Mouse (Mus musculus): ENCODE results near the gene Dst. TPM values are rescaled to one million over a fixed set of nuclear protein-coding genes. Genes with fewer than 3 reads are reported as not detected.

Dst gene
- polyA plus RNA-seq, 1 experiment from 2014 or later: 18.8 TPM

GRCm38 (mm10) chr1:34042299-34042698 is 134.3 kb downstream of the Dst start:
- Histone ChIP-seq H3K9me3 (replicated peaks) (no peaks in the 10 kb centered on the region), H3K4me1 (peaks cover 16% of the 10 kb centered on the region), H3K27ac (replicated peaks) (no peak overlapping the region), H3K36me3 (no peaks in the 10 kb centered on the region), H3K4me3 (no peak overlapping the region), H3K27me3 (ENCODE audit: low read depth, poor library complexity, severe bottlenecking) (no peaks in the 10 kb centered on the region)
- 76% methylated on average over 3 of the region's 3 CpGs for WGBS
- no peak for DNase-seq (ENCODE audit: low spot score)

- no peak for DNase-seq (ENCODE audit: low spot score)
- Histone ChIP-seq H3K27ac (replicated peaks) (no peak overlapping the region), H3K4me1 (peaks cover 19% of the 10 kb centered on the region), H3K36me3 (no peaks in the 10 kb centered on the region), H3K27me3 (ENCODE audit: low read depth, poor library complexity, severe bottlenecking) (no peaks in the 10 kb centered on the region), H3K4me3 (no peak overlapping the region), H3K9me3 (replicated peaks) (no peaks in the 10 kb centered on the region)
- 90% methylated on average over 8 of the region's 8 CpGs for WGBS
These were observed 135.3 kb downstream of the Dst start for GRCm38 (mm10) chr1:34043327-34043726.

GRCm38 (mm10) chr1:34043836-34044550 is 136.0 kb downstream of the Dst start:
- Histone ChIP-seq H3K27me3 (ENCODE audit: low read depth, poor library complexity, severe bottlenecking) (no peaks in the 10 kb centered on the region), H3K4me3 (no peak overlapping the region), H3K27ac (replicated peaks) (no peak overlapping the region), H3K4me1 (peaks cover 21% of the 10 kb centered on the region), H3K9me3 (replicated peaks) (no peaks in the 10 kb centered on the region), H3K36me3 (no peaks in the 10 kb centered on the region)
- 91% methylated on average over 7 of the region's 7 CpGs for WGBS
- DNase-seq (ENCODE audit: low spot score): no peak

- Histone ChIP-seq H3K36me3 (no peaks in the 10 kb centered on the region), H3K4me3 (no peak overlapping the region), H3K4me1 (peaks cover 21% of the 10 kb centered on the region), H3K27ac (replicated peaks) (no peak overlapping the region), H3K9me3 (replicated peaks) (no peaks in the 10 kb centered on the region), H3K27me3 (ENCODE audit: low read depth, poor library complexity, severe bottlenecking) (no peaks in the 10 kb centered on the region)
- WGBS: 89% methylated on average over 3 of the region's 3 CpGs
- no peak for DNase-seq (ENCODE audit: low spot score)
These were observed 136.7 kb downstream of the Dst start for GRCm38 (mm10) chr1:34044675-34045074.

- no peaks in the 10 kb centered on the region for H3K9me3 ChIP-seq (replicated peaks)
- peaks cover 20% of the 10 kb centered on the region for H3K4me1 ChIP-seq
- WGBS: 92% methylated on average over 3 of the region's 3 CpGs
- H3K27me3 ChIP-seq (ENCODE audit: low read depth, poor library complexity, severe bottlenecking): no peaks in the 10 kb centered on the region
- no peak overlapping the region for H3K4me3 ChIP-seq
- no peak for DNase-seq (ENCODE audit: low spot score)
- H3K36me3 ChIP-seq: no peaks in the 10 kb centered on the region
- H3K27ac ChIP-seq (replicated peaks): no peak overlapping the region
These were observed 139.3 kb downstream of the Dst start for GRCm38 (mm10) chr1:34047285-34047684.

GRCm38 (mm10) chr1:34051251-34051650 is 143.2 kb downstream of the Dst start:
- Histone ChIP-seq H3K27ac (replicated peaks) (no peak overlapping the region), H3K4me3 (no peak overlapping the region), H3K27me3 (ENCODE audit: low read depth, poor library complexity, severe bottlenecking) (no peaks in the 10 kb centered on the region), H3K36me3 (no peaks in the 10 kb centered on the region), H3K9me3 (replicated peaks) (no peaks in the 10 kb centered on the region), H3K4me1 (peaks cover 25% of the 10 kb centered on the region)
- WGBS: 89% methylated on average over 3 of the region's 3 CpGs
- DNase-seq (ENCODE audit: low spot score): no peak

- Histone ChIP-seq H3K9me3 (replicated peaks) (no peaks in the 10 kb centered on the region), H3K27me3 (ENCODE audit: low read depth, poor library complexity, severe bottlenecking) (no peaks in the 10 kb centered on the region), H3K36me3 (no peaks in the 10 kb centered on the region), H3K4me3 (no peak overlapping the region), H3K4me1 (peaks cover 25% of the 10 kb centered on the region), H3K27ac (replicated peaks) (no peak overlapping the region)
- 74% methylated on average over 5 of the region's 5 CpGs for WGBS
- no peak for DNase-seq (ENCODE audit: low spot score)
These were observed 144.4 kb downstream of the Dst start for GRCm38 (mm10) chr1:34052422-34052821.

GRCm38 (mm10) chr1:34054970-34055369 is 146.9 kb downstream of the Dst start:
- Histone ChIP-seq H3K9me3 (replicated peaks) (0 out of 2 replicates have a peak, but pooled peaks cover 4% of the 10 kb centered on the region), H3K36me3 (no peaks in the 10 kb centered on the region), H3K4me1 (peaks cover 28% of the 10 kb centered on the region), H3K4me3 (no peak overlapping the region), H3K27ac (replicated peaks) (no peak overlapping the region), H3K27me3 (ENCODE audit: low read depth, poor library complexity, severe bottlenecking) (no peaks in the 10 kb centered on the region)
- no peak for DNase-seq (ENCODE audit: low spot score)
- 94% methylated on average over 10 of the region's 10 CpGs for WGBS

GRCm38 (mm10) chr1:34056658-34057057 is 148.6 kb downstream of the Dst start:
- 0 out of 2 replicates have a peak, but pooled peaks cover 4% of the 10 kb centered on the region for H3K9me3 ChIP-seq (replicated peaks)
- H3K36me3 ChIP-seq: no peaks in the 10 kb centered on the region
- H3K27me3 ChIP-seq (ENCODE audit: low read depth, poor library complexity, severe bottlenecking): no peaks in the 10 kb centered on the region
- H3K4me1 ChIP-seq: peaks cover 42% of the 10 kb centered on the region
- WGBS: 94% methylated on average over 14 of the region's 14 CpGs
- no peak overlapping the region for H3K27ac ChIP-seq (replicated peaks)
- H3K4me3 ChIP-seq: no peak overlapping the region
- no peak for DNase-seq (ENCODE audit: low spot score)

GRCm38 (mm10) chr1:34059231-34059630 is 151.2 kb downstream of the Dst start:
- WGBS: 77% methylated on average over 12 of the region's 12 CpGs
- Histone ChIP-seq H3K36me3 (no peaks in the 10 kb centered on the region), H3K4me1 (peaks cover 50% of the 10 kb centered on the region), H3K27ac (replicated peaks) (0 out of 2 replicates have a peak overlapping the region, but pooled peaks have one; percentile 10), H3K4me3 (no peak overlapping the region), H3K27me3 (ENCODE audit: low read depth, poor library complexity, severe bottlenecking) (no peaks in the 10 kb centered on the region), H3K9me3 (replicated peaks) (0 out of 2 replicates have a peak, but pooled peaks cover 4% of the 10 kb centered on the region)
- DNase-seq (ENCODE audit: low spot score): no peak

- no peaks in the 10 kb centered on the region for H3K36me3 ChIP-seq
- peak overlapping the region; percentile 20; the same call in 1 of the 2 replicates for H3K4me3 ChIP-seq
- 18% methylated on average over 6 of the region's 6 CpGs for WGBS
These were observed 152.4 kb downstream of the Dst start for GRCm38 (mm10) chr1:34060446-34060845.

GRCm38 (mm10) chr1:34061078-34061477 is 153.1 kb downstream of the Dst start:
- no peak overlapping the region for H3K27ac ChIP-seq (replicated peaks)
- 19% methylated on average over 4 of the region's 4 CpGs for WGBS

More at GRCm38 (mm10) chr1:34060446-34060845, 152.4 kb downstream of the Dst start:
- 0 out of 2 replicates have a peak, but pooled peaks cover 4% of the 10 kb centered on the region for H3K9me3 ChIP-seq (replicated peaks)
- H3K27me3 ChIP-seq (ENCODE audit: low read depth, poor library complexity, severe bottlenecking): no peaks in the 10 kb centered on the region
- H3K4me1 ChIP-seq: peaks cover 52% of the 10 kb centered on the region
- H3K27ac ChIP-seq (replicated peaks): no peak overlapping the region; the same call in 1 of the 2 replicates
- DNase-seq (ENCODE audit: low spot score): peak; percentile 53

GRCm38 (mm10) chr1:34061860-34062259 is 153.8 kb downstream of the Dst start:
- 86% methylated on average over 1 of the region's 1 CpGs for WGBS
- H3K36me3 ChIP-seq: no peaks in the 10 kb centered on the region

More at GRCm38 (mm10) chr1:34061078-34061477, 153.1 kb downstream of the Dst start:
- DNase-seq (ENCODE audit: low spot score): peak; percentile 57
- H3K4me3 ChIP-seq: no peak overlapping the region
- H3K9me3 ChIP-seq (replicated peaks): 0 out of 2 replicates have a peak, but pooled peaks cover 4% of the 10 kb centered on the region
- H3K4me1 ChIP-seq: peaks cover 52% of the 10 kb centered on the region
- H3K36me3 ChIP-seq: no peaks in the 10 kb centered on the region
- H3K27me3 ChIP-seq (ENCODE audit: low read depth, poor library complexity, severe bottlenecking): no peaks in the 10 kb centered on the region

More at GRCm38 (mm10) chr1:34061860-34062259, 153.8 kb downstream of the Dst start:
- Histone ChIP-seq H3K4me3 (no peak overlapping the region), H3K4me1 (peaks cover 52% of the 10 kb centered on the region), H3K9me3 (replicated peaks) (0 out of 2 replicates have a peak, but pooled peaks cover 4% of the 10 kb centered on the region), H3K27me3 (ENCODE audit: low read depth, poor library complexity, severe bottlenecking) (no peaks in the 10 kb centered on the region), H3K27ac (replicated peaks) (no peak overlapping the region)
- no peak for DNase-seq (ENCODE audit: low spot score)

All from midbrain, embryonic 10.5 days (tissue).